In genomic region chr15:94254091-94254860, GRCm38 (mm10) we compare ENCODE assay signal across 9 mouse cellular contexts.
DNase-seq lines count a peak whose midpoint lies in the region; ATAC-seq and TF ChIP-seq lines count a peak whose summit lies in the region.
"Had no signal": no experiment of that assay in that cellular context is flagged by ENCODE, and none has a peak within 500 bp of the region (broad histone marks: within the 10 kb centered on the region; RNA-seq: fewer than 3 reads in every experiment).

No protein-coding gene starts in this region.

- H3K4me1 ChIP-seq in hindbrain, embryonic 14.5 days (replicated peaks; ENCODE audit: control insufficient read depth, insufficient read depth, low read length) = no peaks in the 10 kb centered on the region; the same call in 1 of the 2 replicates
- no peaks in the 10 kb centered on the region for H3K4me1 ChIP-seq in hindbrain, embryonic 10.5 days (replicated peaks)
- H3K4me1 ChIP-seq in cerebellum, adult 2 months (ENCODE audit: control insufficient read depth, insufficient read depth, low read length) = peaks cover 18% of the 10 kb centered on the region; the same call in 1 of the 2 replicates
- no peaks in the 10 kb centered on the region for H3K4me1 ChIP-seq in kidney, embryonic 15.5 days

- H3K4me2 ChIP-seq in hindbrain, embryonic 14.5 days (replicated peaks) = no peak overlapping the region
- no peak overlapping the region for H3K4me2 ChIP-seq in kidney, embryonic 15.5 days

- H3K27ac ChIP-seq in hindbrain, embryonic 14.5 days = no peak overlapping the region
- H3K27ac ChIP-seq in hindbrain, embryonic 10.5 days = no peak overlapping the region
- H3K27ac ChIP-seq in cerebellum, adult 2 months (ENCODE audit: insufficient read depth, low read length) = no peak overlapping the region
- no peak overlapping the region for H3K27ac ChIP-seq in kidney, embryonic 15.5 days

- H3K36me3 ChIP-seq in hindbrain, embryonic 14.5 days (replicated peaks; ENCODE audit: control insufficient read depth, insufficient read depth) = no peaks in the 10 kb centered on the region
- no peaks in the 10 kb centered on the region for H3K36me3 ChIP-seq in hindbrain, embryonic 10.5 days
- no peaks in the 10 kb centered on the region for H3K36me3 ChIP-seq in kidney, embryonic 15.5 days

- intact Hi-C loops in left cerebral cortex, postnatal 14 days (cut with DNase I) = no loop called here

- ATAC-seq in hindbrain, embryonic 14.5 days (ENCODE audit: low FRiP score) = peak; percentile 76; the same call in 1 of the 2 replicates
- ATAC-seq in kidney, embryonic 15.5 days (replicated peaks; ENCODE audit: low FRiP score) = no peak

- no peak for TF ChIP-seq POLR2A in cerebellum, adult 2 months (IDR thresholded peaks at IDR 0.05; ENCODE audit: borderline replicate concordance, insufficient read depth, low read length)

- WGBS in hindbrain, embryonic 14.5 days = 65% methylated on average over 14 of the region's 14 CpGs
- 85% methylated on average over 14 of the region's 14 CpGs for WGBS in hindbrain, embryonic 10.5 days
- WGBS in cerebellum, adult 2 months = 7% methylated on average over 14 of the region's 14 CpGs
- 83% methylated on average over 14 of the region's 14 CpGs for WGBS in kidney, embryonic 15.5 days

- H3K9me3 ChIP-seq in hindbrain, embryonic 14.5 days (ENCODE audit: control insufficient read depth, low read length) = no peaks in the 10 kb centered on the region
- no peaks in the 10 kb centered on the region for H3K9me3 ChIP-seq in hindbrain, embryonic 10.5 days
- H3K9me3 ChIP-seq in kidney, embryonic 15.5 days (replicated peaks) = no peaks in the 10 kb centered on the region

- TF ChIP-seq CTCF in cerebellum, adult 2 months (IDR thresholded peaks at IDR 0.05; ENCODE audit: borderline replicate concordance, insufficient read depth, low read depth, low read length) = no peak

- H3K27me3 ChIP-seq in hindbrain, embryonic 14.5 days (ENCODE audit: control insufficient read depth, insufficient read depth, low read length) = no peaks in the 10 kb centered on the region
- H3K27me3 ChIP-seq in hindbrain, embryonic 10.5 days (ENCODE audit: insufficient read depth, poor library complexity, severe bottlenecking) = no peaks in the 10 kb centered on the region
- H3K27me3 ChIP-seq in cerebellum, adult 2 months (ENCODE audit: control insufficient read depth, insufficient read depth, low read length) = no peaks in the 10 kb centered on the region
- H3K27me3 ChIP-seq in kidney, embryonic 15.5 days = no peaks in the 10 kb centered on the region

- no peak overlapping the region for H3K9ac ChIP-seq in hindbrain, embryonic 14.5 days
- H3K9ac ChIP-seq in kidney, embryonic 15.5 days = no peak overlapping the region

- DNase-seq in hindbrain, embryonic 14.5 days (ENCODE audit: low spot score) = peak; percentile 70
- DNase-seq in hindbrain, embryonic 10.5 days (ENCODE audit: low spot score) = no peak
- peak; percentile 95 for DNase-seq in Muller cell, postnatal 12 days (ENCODE audit: inconsistent ontology term)
- peak; percentile 84 to 90 for DNase-seq in cerebellum, adult 2 months
- peak; percentile 66 to 73 for DNase-seq in left cerebral cortex, postnatal 14 days (ENCODE audit: low spot score in 2 of 2)
- no peak for DNase-seq in adrenal gland, postnatal 10 days
- DNase-seq in urinary bladder, adult 18-20 months (ENCODE audit: low spot score in 2 of 2) = no peak

- H3K4me3 ChIP-seq in hindbrain, embryonic 14.5 days (replicated peaks; ENCODE audit: low read length) = no peak overlapping the region
- H3K4me3 ChIP-seq in hindbrain, embryonic 10.5 days = no peak overlapping the region
- no peak overlapping the region for H3K4me3 ChIP-seq in cerebellum, adult 2 months (replicated peaks; ENCODE audit: insufficient read depth, low read depth, low read length)
- no peak overlapping the region for H3K4me3 ChIP-seq in kidney, embryonic 15.5 days (replicated peaks)
- H3K4me3 ChIP-seq: myocyte had no signal

Comparison
In these comparisons a context has a peak if more than half of its experiments do, and no peak if none do; other contexts are left out.
1. DNase-seq: peak in hindbrain, embryonic 14.5 days (single experiment), Muller cell, postnatal 12 days (single experiment), cerebellum, adult 2 months (2 of 2) and left cerebral cortex, postnatal 14 days (2 of 2); none in hindbrain, embryonic 10.5 days (single experiment), adrenal gland, postnatal 10 days (single experiment) and urinary bladder, adult 18-20 months (0 of 2).